Mouse (Mus musculus) forebrain, embryonic 13.5 days (tissue): ENCODE data around the gene Slc17a7. TPM values are rescaled to one million over a fixed set of nuclear protein-coding genes. Genes with fewer than 3 reads are reported as not detected.

ENCODE experiments used
- ATAC-seq: fragments of 200-750 bp; cut with Nextera tagmentation; 2 replicates; pipeline ENCODE4 v1.8.0; 2017
- H3K27ac ChIP-seq: fragments of 300-500 bp; sonication (generic); 2 replicates; pipeline ENCODE4 v1.5.1; 2015; ENCODE audit warnings: inconsistent platforms, mild to moderate bottlenecking, moderate library complexity
- H3K27me3 ChIP-seq: fragments of 300-500 bp; sonication (generic); 2 replicates; pipeline ENCODE4 v1.6.1; 2015; ENCODE audit warnings: mild to moderate bottlenecking, inconsistent platforms
- H3K36me3 ChIP-seq: fragments of 300-500 bp; sonication (generic); 2 replicates; pipeline ENCODE4 v1.6.1; 2015; ENCODE audit warnings: mild to moderate bottlenecking, inconsistent platforms; ENCODE audit not compliant: poor library complexity, severe bottlenecking
- H3K4me1 ChIP-seq: fragments of 300-500 bp; sonication (generic); 2 replicates; pipeline ENCODE4 v1.6.1; 2015; ENCODE audit warnings: inconsistent platforms
- H3K4me2 ChIP-seq: fragments of 300-500 bp; sonication (generic); 2 replicates; pipeline ENCODE4 v1.6.1; 2015; ENCODE audit warnings: inconsistent platforms, mild to moderate bottlenecking, moderate library complexity
- H3K4me3 ChIP-seq: fragments of 300-500 bp; sonication (generic); 2 replicates; pipeline ENCODE4 v1.5.1; 2015; ENCODE audit warnings: mild to moderate bottlenecking, inconsistent platforms
- H3K9ac ChIP-seq: fragments of 300-500 bp; sonication (generic); 2 replicates; pipeline ENCODE4 v1.6.1; 2015; ENCODE audit warnings: mild to moderate bottlenecking, inconsistent platforms
- H3K9me3 ChIP-seq: fragments of 300-500 bp; sonication (generic); replicated peaks from 2 replicates; pipeline ENCODE4 v1.6.1; 2016; ENCODE audit warnings: inconsistent platforms
- WGBS: fragments of 180-500 bp; shearing (Covaris S2); methylation state at CpG from one replicate; pipeline ENCODE4 v1.1.7; 2015; 5-methylcytosine and 5-hydroxymethylcytosine counted together
- microRNA counts: library from miRNA; unstranded; fragments of <30 nt; microRNA quantifications from one replicate; lab custom pipeline; 2016
- microRNA-seq: library from miRNA; unstranded; fragments of <30 nt; microRNA quantifications from one replicate; pipeline ENCODE4, GENCODE M21; 2016
- polyA plus RNA-seq: library from polyadenylated mRNA; unstranded; fragments of >200 nt; fragmentation: Nextera tagmentation; extraction: Ambion mirVana; gene quantifications from 2 replicates; pipeline ENCODE4 v1.2.1, GENCODE M21; 2015

Slc17a7 gene
- polyA plus RNA-seq, 1 experiment from 2014 or later, result 14.2 TPM

DNA sequence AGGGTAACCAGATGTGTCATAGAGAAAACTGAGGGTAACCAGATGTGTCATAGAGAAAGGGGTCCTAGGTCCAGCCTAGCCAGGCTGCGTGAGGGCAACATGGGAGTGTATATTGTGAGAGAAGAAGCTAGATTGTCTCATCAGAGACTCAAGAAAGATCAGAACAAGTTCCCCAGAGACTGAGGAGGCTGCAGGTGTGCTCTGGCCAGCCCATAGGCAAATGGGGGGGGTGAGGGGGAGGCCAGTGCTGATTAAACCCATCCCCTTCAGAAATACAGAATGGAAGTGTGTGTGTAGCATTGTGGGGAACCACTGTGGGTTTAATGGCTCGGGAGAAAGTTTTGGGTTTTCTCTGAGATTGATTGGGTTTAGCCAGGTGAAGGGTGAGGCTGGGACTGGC is 57.9 kb downstream of the Slc17a7 start:
- Histone ChIP-seq H3K4me3 (no peak overlapping the region), H3K9ac (no peak overlapping the region), H3K27ac (no peak overlapping the region), H3K4me1 (peaks cover 29% of the 10 kb centered on the region), H3K9me3 (no peaks in the 10 kb centered on the region), H3K36me3 (peaks cover 91% of the 10 kb centered on the region), H3K4me2 (no peak overlapping the region), H3K27me3 (no peaks in the 10 kb centered on the region)
- 84% methylated on average over 2 of the region's 2 CpGs for WGBS
- no peak for ATAC-seq

DNA sequence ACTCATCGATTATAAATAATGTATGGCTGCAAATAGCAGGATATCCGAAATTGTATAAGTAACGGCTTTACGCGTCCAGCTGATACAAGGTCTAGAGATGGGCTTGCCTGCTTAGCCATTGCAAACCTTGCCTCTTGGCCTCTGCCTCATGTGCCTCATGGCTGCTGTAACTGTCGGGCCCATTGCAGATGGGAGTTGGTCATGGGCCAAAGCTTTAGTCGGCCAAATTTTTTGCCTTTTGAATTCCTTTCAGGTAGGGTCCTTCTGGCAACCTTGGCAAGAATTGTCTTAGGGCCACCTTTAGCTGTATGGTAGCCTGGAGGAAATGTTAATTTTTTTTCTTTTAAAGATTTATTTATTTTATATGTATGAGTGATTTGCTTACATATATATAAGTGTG is 61.1 kb downstream of the Slc17a7 start:
- Histone ChIP-seq H3K4me3 (no peak overlapping the region), H3K4me1 (no peaks in the 10 kb centered on the region), H3K9me3 (no peaks in the 10 kb centered on the region), H3K27ac (no peak overlapping the region), H3K27me3 (no peaks in the 10 kb centered on the region), H3K4me2 (no peak overlapping the region), H3K9ac (no peak overlapping the region), H3K36me3 (peaks cover 95% of the 10 kb centered on the region)
- ATAC-seq, result no peak
- WGBS, result 91% methylated on average over 7 of the region's 7 CpGs

MicroRNAs within 50 kb of the gene (microRNA counts, 519-probe panel; counts per million panel counts)
- 2,399 counts per million, percentile 61 among the panel's probes with 10 or more counts for microRNA mmu-miR-150 (lab: Ali Mortazavi, UCI)

Small RNA genes within 50 kb of the gene (microRNA-seq; reads per million reads assigned to microRNA genes)
- gene Mir150, result 20.7 reads per million, percentile 30 among the genes with 10 or more reads in this experiment
- 11.3 reads per million, percentile 25 among the genes with 10 or more reads in this experiment for gene Mir5121
- gene Mir7055, result not detected

Other genes with a start within 250 kb of the Slc17a7 start
- 81.7 and 87.2 TPM in 2 replicates for gene Ap2a1, start 234.5 kb upstream of the Slc17a7 start, polyA plus RNA-seq
- 0.20 TPM in 1 of 2 replicates, not detected in the other for gene Tsks, start 220.7 kb upstream of the Slc17a7 start, polyA plus RNA-seq
- 40.2 and 43.1 TPM in 2 replicates for gene Cpt1c, start 189.1 kb upstream of the Slc17a7 start, polyA plus RNA-seq
- 815 and 859 TPM in 2 replicates for gene Prmt1, start 177.4 kb upstream of the Slc17a7 start, polyA plus RNA-seq
- 67.9 and 72.7 TPM in 2 replicates for gene Irf3, start 166.3 kb upstream of the Slc17a7 start, polyA plus RNA-seq
- 40.5 and 45.6 TPM in 2 replicates for gene Bcl2l12, start 165.2 kb upstream of the Slc17a7 start, polyA plus RNA-seq
- gene Scaf1, start 147.6 kb upstream of the Slc17a7 start, polyA plus RNA-seq, result 35.8 and 38.9 TPM in 2 replicates
- 9.4 and 10.2 TPM in 2 replicates for gene Rras, start 146.0 kb upstream of the Slc17a7 start, polyA plus RNA-seq
- gene Prr12, start 111.1 kb upstream of the Slc17a7 start, polyA plus RNA-seq, result 14.9 and 17.2 TPM in 2 replicates
- 52.7 and 58.5 TPM in 2 replicates for gene Nosip, start 101.5 kb upstream of the Slc17a7 start, polyA plus RNA-seq
- 14.7 and 14.8 TPM in 2 replicates for gene Prrg2, start 101.3 kb upstream of the Slc17a7 start, polyA plus RNA-seq
- gene Rcn3, start 71.7 kb upstream of the Slc17a7 start, polyA plus RNA-seq, result 61.3 and 62.0 TPM in 2 replicates
- 8.0 and 9.9 TPM in 2 replicates for gene Fcgrt, start 60.1 kb upstream of the Slc17a7 start, polyA plus RNA-seq
- gene Rps11, start 39.5 kb upstream of the Slc17a7 start, polyA plus RNA-seq, result 1,342 and 1,406 TPM in 2 replicates
- gene Rpl13a, start 35.2 kb upstream of the Slc17a7 start, polyA plus RNA-seq, result 998 and 1,188 TPM in 2 replicates
- 0.13 and 0.31 TPM in 2 replicates for gene Gm45713, start 27.7 kb upstream of the Slc17a7 start, polyA plus RNA-seq
- gene Flt3l, start 27.5 kb upstream of the Slc17a7 start, polyA plus RNA-seq, result 0.79 and 0.92 TPM in 2 replicates
- 97.5 TPM in 2 replicates for gene Pih1d1, start 9.6 kb upstream of the Slc17a7 start, polyA plus RNA-seq
- 35.6 and 36.4 TPM in 2 replicates for gene Aldh16a1, start 9.4 kb upstream of the Slc17a7 start, polyA plus RNA-seq
- gene Gfy, start 15.6 kb downstream of the Slc17a7 start, polyA plus RNA-seq, result not detected in 2 replicates
- gene Pth2, start 17.0 kb downstream of the Slc17a7 start, polyA plus RNA-seq, result not detected in 2 replicates
- gene Ccdc155, start 40.9 kb downstream of the Slc17a7 start, polyA plus RNA-seq, result 0.87 and 0.93 TPM in 2 replicates
- gene Dkkl1, start 48.2 kb downstream of the Slc17a7 start, polyA plus RNA-seq, result 0.59 and 0.63 TPM in 2 replicates
- 181 and 198 TPM in 2 replicates for gene Tead2, start 51.8 kb downstream of the Slc17a7 start, polyA plus RNA-seq
- 0.96 and 1.3 TPM in 2 replicates for gene Cd37, start 75.2 kb downstream of the Slc17a7 start, polyA plus RNA-seq
- 0.11 and 0.23 TPM in 2 replicates for gene Slc6a16, start 77.1 kb downstream of the Slc17a7 start, polyA plus RNA-seq
- gene Slc6a21, start 113.6 kb downstream of the Slc17a7 start, polyA plus RNA-seq, result not detected in 2 replicates
- gene Trpm4, start 169.8 kb downstream of the Slc17a7 start, polyA plus RNA-seq, result 5.0 and 6.4 TPM in 2 replicates
- 0.06 TPM in 1 of 2 replicates, not detected in the other for gene Hrc, start 171.3 kb downstream of the Slc17a7 start, polyA plus RNA-seq
- 12.0 and 12.7 TPM in 2 replicates for gene Ppfia3, start 203.1 kb downstream of the Slc17a7 start, polyA plus RNA-seq
- gene Lin7b, start 206.6 kb downstream of the Slc17a7 start, polyA plus RNA-seq, result 2.9 and 4.5 TPM in 2 replicates
- gene Snrnp70, start 231.8 kb downstream of the Slc17a7 start, polyA plus RNA-seq, result 250 and 254 TPM in 2 replicates
- gene Kcna7, start 241.7 kb downstream of the Slc17a7 start, polyA plus RNA-seq, result not detected in 2 replicates
- not detected in 2 replicates for gene Ntf5, start 249.7 kb downstream of the Slc17a7 start, polyA plus RNA-seq